Mouse (Mus musculus): ENCODE data around the gene H2-Ob. TPM values are rescaled to one million over a fixed set of nuclear protein-coding genes. Genes with fewer than 3 reads are reported as not detected.

Gene H2-Ob
- total RNA-seq, 2 experiments from 2014 or later, result 0.88 TPM

DNA sequence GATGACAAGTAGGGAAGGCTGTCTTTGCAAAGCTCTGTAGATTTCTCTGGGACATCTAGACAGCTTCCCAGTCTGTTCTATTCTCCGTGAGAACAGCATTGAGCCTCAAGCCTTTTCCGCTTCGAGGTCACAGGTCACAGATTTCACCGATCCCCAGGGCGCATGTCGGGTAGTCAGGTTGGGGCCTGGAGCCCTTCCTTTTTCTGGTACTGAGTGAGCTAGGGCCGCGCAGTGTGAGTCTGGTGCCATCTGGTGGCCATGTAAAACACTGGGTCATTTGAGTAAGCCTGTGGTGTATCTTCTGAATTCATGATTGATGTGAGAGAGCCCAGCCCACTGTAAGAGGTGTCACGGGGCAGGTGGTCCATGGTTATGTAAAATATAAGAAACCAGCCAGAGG, 3.8 kb upstream of the H2-Ob start:
- peak; percentile 83 to 88 for DNase-seq
- intact Hi-C loops (cut with DNase I), result loop anchor here (1.0 to 10.0 kb wide), 3 partner anchors 33 to 130 kb away; partner anchors contain the start of gene Tap2

DNA sequence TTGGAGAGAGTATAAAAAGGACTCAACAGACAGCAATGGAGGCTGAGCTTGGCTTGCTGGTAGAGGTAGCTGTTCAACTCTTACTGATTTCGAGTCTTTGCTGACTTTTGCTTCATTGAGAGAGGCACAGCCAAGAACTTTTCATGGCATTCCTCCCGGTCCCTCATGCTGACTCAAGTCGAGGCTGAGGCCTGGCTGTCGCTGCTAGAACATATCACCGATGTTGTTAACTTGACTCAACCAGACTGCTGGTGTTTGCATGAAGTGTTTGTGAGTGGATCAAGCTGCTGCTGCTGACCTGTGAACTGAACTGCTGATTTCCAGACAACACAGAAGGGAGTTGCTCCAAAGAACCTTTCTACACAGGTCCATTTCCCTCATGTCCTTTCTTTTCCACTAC, 2.0 kb upstream of the H2-Ob start:
- no peak for DNase-seq
- intact Hi-C loops (cut with DNase I), result loop anchor here (5.0 to 10.0 kb wide), 2 partner anchors 34 to 132 kb away; partner anchors contain the start of gene Tap2

DNA sequence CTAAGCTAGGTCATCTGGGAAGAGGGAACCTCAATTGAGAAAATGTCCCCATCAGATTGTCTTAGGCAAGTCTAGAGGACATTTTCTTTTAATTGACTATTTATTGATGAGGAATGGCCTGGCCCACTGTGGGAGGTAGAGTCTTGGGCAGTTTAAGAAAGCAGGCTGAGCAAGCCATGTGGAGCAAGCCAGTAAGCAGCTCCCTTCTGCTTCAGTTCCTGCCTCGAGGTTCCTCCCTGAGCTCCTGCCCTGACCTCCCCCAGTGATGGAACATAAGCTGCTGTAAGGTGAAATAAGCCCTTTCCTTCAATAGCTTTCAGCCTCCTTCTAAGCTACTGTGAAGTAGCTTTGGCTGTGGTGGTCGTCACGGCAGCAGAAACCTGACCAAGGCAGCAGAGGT, 962 bp upstream of the H2-Ob start:
- intact Hi-C loops (cut with DNase I), result loop anchor here (5.0 to 10.0 kb wide), 2 partner anchors 35 to 133 kb away; partner anchors contain the start of gene Tap2
- no peak for DNase-seq

DNA sequence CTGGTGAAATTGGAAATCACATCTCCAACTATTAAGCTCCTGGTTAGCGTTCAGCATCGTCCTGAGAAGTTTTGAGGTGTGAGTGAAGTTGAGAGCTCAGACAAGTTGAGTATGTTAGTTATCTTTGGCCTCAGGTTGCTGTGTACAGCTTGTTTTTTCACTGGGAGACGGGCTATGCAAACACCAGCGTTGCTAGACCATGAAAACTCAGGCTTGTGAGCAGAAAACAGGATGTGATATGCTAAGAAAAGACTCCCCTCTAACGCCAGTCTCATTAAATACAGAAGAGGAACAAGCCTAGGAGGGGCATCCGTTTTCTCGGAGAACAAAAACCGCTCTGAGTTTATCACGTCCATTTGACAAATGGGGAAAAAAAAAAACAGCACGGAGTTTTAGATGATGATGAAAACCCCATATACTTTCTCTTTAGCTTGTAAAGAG, 918 bp downstream of the H2-Ob start:
- DNase-seq, result no peak
- intact Hi-C loops (cut with DNase I), result loop anchor here (5.0 to 10.0 kb wide), 2 partner anchors 37 to 135 kb away; partner anchors contain the start of gene Tap2

DNA sequence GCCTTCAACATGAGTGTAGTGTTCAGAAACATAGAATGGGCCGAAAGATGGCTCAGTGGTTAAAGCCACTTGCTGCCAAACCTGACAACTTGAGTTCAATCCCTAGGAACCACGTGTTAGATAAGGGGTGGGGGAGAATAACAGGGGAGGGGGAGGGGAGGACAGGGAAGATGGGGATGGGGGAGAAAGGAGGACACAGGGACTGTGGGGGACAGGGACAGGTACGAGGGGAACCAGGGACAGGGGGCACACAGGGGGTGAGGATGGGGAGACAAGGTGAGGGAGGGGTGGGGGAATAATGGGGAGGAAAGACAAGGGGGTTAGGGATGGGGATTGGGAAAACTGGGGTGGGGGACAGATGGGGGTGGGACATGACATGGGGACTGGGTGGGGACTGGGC, 1.7 kb downstream of the H2-Ob start:
- no peak for DNase-seq
- intact Hi-C loops (cut with DNase I), result no loop called here

DNA sequence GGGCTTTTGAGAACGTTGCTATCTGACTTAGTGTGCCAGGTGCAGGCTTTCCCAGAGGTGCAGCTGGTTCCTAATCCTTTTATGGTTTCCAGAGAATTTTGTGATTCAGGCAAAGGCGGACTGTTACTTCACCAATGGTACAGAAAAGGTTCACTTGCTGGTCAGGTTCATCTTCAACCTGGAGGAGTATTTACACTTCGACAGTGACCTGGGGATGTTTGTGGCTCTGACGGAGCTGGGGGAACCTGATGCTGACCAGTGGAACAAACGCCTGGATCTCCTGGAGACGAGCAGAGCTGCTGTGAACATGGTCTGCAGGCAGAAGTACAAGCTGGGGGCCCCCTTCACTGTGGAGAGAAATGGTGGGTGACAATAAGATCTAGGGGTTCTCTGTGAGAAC, 2.2 kb downstream of the H2-Ob start:
- no peak for DNase-seq
- intact Hi-C loops (cut with DNase I), result no loop called here

DNA sequence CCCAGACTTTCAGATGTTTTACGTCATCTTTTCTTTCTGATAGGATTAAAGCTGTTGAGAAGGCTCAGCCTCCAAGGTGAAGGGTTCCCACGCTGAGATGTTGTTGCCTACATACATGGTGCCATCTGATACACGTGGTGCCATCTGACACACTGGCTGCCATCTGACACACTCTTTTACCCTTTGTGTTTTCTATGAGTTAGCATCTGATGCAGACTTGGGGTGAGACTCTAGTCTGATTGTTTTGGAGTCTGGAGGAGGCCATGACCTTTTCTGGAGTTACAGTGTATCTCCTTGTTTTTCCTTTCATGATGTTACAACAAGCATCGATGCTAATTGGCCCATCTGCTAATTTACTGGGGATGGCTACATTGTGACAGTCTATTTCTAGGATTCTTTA, 6.0 kb downstream of the H2-Ob start:
- DNase-seq, result no peak
- intact Hi-C loops (cut with DNase I), result no loop called here

DNA sequence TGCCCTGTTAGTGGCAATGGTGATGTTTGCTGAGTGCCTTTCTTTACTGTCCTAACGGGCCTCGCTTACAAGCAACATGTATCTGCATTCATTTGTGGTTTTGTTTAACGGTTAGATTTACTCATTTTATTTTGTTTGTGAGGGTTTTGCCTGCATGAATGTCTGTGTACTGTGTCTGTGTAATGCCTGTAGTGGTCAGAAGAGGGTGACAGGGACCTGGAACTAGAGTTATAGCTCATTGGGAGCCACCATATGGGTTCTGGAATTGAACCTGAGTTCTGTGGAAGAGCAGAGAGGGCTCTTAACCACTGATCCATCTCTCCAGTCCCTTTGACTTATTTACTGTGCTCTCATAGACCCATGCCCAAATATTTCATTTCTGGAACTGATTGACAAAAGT, 8.3 kb downstream of the H2-Ob start:
- no peak for DNase-seq
- intact Hi-C loops (cut with DNase I), result no loop called here

DNA sequence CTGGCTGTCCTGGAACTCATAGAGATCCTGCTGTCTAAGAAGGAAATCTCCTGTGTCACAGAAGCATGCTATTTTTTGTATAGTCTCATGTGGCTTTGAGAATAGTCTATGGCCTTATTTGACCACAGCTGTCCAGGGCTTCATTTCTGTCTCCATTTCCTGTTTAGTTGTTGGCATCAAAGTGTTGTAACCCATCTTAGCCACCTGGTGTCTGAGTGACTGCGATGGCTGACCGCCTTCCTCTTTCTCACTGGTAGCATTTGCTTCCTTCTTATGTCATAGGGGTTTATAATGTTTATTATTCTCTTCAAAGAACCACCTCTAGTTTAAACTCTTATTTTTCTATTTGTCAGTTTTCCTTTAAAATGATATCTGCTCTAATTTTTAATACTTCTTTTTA, 10.1 kb downstream of the H2-Ob start:
- intact Hi-C loops (cut with DNase I), result no loop called here
- DNase-seq, result no peak

DNA sequence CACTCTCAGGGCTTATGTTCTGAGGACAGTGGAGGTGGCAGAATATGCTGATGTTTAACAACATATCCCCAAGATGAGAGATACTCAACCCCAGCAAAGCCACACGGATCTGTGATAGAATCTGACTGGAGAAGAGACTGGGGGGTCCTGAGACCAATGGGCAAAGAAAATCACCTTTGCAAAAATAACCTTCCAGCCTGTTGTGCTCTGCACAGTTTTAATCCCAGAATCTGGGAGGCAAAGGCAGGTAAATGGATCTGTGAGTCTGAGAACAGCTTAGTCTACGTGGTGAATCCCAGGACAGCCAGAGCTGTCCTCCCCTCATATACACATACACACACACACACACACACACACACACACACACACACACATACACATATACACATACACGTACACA, 10.7 kb downstream of the H2-Ob start:
- intact Hi-C loops (cut with DNase I), result no loop called here
- no peak for DNase-seq

DNA sequence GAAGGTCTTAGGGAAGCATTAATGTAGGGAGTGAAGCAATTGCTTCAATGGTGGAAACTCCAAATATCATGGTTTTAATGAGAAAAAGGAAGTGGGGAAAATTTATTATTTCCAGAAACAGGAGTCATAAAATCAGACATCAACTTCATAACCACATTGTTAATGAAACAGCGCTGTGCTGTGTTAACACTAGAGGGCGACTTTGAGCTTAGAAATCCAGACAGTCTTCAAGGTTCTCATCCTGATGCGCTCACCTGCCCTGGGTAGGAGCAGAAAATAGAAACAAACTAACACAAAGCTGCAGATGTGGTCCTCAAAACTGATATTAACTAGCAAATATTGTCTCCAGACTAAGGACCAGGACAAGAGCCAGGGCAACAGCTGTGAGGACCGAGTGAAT, 11.2 kb downstream of the H2-Ob start:
- intact Hi-C loops (cut with DNase I), result loop anchor here (1.0 to 2.0 kb wide), 2 partner anchors 63 to 99 kb away; no protein-coding TSS in a partner anchor
- DNase-seq, result peak in 1 of 2 experiments; percentile 58

DNA sequence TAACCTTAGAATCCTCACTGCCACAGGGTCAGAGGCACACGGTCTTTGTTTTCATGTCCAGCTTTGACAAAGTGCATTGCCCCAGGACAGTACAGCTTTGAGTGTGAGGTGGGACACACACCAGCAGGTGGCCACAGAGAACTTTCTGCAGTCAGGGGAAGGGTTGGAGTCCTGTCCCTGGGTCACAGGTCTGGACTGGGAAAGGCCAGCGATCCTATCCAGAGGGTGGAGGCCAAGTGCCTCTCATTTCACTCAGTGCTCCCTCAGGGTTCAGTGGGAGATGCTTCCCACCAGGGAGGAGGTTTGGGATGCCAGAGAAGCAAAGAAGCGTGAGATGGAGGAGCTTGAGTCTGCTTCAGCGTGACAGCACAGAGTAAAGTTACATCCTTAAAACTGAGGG, 13.0 kb downstream of the H2-Ob start:
- intact Hi-C loops (cut with DNase I), result loop anchor here (2.0 kb wide), 1 partner anchor 97 kb away; no protein-coding TSS in a partner anchor
- no peak for DNase-seq

DNA sequence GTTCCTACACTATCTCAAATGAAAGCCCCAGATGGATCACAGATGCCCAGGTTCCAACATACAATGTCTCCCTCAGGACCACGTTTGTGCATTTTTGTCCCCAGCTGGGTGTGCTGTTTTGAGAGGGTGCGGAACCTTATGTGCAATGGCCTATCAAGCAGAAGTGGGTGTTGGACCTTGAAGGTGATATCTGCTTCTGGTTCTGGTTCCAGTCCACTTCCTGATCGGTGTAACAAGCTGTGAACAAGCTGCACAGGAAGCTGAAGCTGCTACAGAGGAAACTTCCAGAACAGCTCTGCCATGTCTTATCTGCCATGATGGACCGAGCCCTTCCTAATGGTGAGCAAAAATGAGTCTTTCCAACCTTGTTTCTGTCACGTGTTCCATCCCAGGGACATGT, 17.8 kb downstream of the H2-Ob start:
- no peak for DNase-seq
- intact Hi-C loops (cut with DNase I), result no loop called here

DNA sequence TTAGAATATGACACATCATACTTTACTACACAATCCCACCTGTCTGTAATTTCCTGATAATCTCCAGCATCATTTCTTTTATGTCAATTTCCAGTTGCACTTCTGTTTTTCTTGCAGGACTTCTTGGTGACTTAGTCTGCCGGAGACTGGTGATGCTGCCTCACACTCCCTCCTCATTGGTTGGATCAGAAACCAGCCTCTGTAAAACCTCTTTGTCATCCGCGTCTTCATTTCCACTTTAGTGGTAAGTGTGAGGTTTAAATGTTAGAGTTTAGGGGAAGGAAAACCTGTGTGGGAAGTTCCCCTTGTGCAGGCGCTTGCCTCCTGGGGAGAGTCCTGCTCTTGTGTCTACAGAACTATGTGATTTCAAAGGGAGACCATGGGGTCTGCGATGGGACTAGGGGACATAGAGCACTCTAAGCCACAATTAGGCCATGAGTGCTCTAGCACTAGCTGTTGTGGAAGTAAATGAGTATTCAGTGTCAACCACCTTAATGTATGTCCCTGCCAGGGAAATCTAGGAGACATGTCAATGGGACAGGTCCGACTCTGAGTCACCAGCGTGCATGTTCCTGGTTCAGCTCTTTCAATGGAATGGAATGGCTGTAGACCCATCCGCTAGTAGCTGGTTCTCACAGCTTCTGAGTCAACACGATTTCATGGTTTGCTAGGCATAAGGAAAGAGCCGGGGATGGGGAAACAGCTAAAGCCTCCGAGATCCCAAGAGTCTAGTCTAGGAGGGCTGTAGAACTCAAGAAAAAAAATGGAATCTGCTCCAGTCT, 19.1 kb downstream of the H2-Ob start, which contains the start of gene H2-Ab1:
Gene H2-Ab1 (plus strand): TSS at position 96 of the 782 bp plus-strand sequence.
- peak; percentile 79 to 85 for DNase-seq

DNA sequence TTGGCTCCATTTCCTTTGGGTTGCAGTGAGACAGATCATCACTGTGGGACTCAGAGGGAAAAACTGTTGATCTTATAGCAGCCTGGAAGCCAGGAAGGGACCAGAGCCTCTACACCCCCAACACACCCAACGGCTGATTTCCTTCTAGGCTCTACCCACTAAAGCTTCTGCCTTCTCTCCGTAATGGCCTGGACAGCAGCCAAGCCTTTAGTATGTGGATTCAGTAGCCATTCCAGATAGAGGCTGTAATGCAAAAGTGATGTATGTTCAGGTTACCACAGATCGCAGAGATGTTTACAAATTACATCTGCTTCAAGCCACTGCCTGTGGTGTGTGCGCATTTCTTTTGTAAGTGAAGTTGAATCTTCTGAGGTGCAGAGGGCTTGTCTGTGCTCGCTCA, 21.8 kb downstream of the H2-Ob start:
- intact Hi-C loops (cut with DNase I), result no loop called here

More for the DNA sequence above, 19.1 kb downstream of the H2-Ob start, which contains the start of gene H2-Ab1:
- intact Hi-C loops (cut with DNase I), result no loop called here

DNA sequence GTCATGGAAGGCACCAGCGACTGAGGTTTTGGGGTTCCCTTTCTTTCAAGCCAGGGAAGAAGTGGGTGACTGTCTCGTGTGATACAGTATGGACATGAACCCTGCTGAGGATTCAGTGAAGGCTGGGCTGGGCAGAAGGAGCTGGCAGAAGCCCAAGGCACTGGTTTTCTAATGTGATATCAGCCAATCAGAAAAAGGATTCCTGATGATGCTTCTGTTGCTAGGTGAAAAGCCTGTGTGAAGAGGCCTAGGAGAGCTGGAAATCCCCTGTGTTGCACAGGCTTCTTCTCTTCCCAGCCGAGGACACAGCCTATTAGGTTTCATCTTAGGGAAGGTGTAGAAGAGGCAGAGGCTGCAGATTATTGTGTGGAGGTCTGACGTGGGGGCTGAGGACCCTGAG, 22.8 kb downstream of the H2-Ob start:
- intact Hi-C loops (cut with DNase I), result no loop called here
- DNase-seq, result peak; percentile 61 to 76

More for the DNA sequence above, 21.8 kb downstream of the H2-Ob start:
- no peak for DNase-seq

DNA sequence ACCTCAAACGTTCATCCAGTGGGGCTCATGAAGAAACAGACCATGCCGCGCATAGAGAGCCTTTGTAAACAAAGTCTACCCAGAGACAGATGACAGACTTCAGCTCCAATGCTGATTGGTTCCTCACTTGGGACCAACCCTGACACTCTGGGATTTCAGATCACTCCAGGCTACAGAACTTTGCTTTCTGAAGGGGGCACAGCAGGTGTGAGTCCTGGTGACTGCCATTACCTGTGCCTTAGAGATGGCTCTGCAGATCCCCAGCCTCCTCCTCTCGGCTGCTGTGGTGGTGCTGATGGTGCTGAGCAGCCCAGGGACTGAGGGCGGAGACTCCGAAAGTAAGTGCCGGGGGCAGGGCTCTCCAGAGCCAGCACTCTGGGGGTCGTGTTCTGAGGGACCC, 24.4 kb downstream of the H2-Ob start:
- peak; percentile 60 to 80 for DNase-seq
- intact Hi-C loops (cut with DNase I), result no loop called here

DNA sequence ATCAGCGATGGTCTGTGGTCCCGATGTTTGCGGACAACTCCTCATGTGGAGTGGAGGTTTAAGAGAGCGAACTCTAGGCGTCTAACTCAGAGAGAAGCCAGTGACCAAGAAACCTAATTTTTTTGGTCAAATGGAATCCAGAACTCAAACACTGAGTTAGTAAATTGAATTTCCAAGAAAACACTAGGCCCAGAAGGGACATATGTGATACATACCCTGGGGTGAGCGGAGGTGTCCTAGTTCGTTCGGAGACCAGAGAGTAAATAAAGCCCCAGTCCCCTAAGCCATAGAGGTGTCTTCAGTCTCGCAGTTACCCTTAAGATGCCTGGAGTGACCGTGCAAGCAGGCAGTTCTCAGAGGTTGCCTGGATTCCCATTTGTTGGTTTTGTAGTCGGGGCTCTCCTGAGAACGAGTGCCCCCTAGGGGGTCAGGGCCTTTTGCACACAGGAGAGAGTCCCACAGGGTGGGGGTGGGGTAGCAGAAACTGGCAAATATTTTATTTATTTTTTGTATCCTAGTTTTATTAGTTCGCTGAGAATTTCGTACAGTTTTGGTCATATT, 25.2 kb downstream of the H2-Ob start:
- DNase-seq, result no peak
- intact Hi-C loops (cut with DNase I), result no loop called here

DNA sequence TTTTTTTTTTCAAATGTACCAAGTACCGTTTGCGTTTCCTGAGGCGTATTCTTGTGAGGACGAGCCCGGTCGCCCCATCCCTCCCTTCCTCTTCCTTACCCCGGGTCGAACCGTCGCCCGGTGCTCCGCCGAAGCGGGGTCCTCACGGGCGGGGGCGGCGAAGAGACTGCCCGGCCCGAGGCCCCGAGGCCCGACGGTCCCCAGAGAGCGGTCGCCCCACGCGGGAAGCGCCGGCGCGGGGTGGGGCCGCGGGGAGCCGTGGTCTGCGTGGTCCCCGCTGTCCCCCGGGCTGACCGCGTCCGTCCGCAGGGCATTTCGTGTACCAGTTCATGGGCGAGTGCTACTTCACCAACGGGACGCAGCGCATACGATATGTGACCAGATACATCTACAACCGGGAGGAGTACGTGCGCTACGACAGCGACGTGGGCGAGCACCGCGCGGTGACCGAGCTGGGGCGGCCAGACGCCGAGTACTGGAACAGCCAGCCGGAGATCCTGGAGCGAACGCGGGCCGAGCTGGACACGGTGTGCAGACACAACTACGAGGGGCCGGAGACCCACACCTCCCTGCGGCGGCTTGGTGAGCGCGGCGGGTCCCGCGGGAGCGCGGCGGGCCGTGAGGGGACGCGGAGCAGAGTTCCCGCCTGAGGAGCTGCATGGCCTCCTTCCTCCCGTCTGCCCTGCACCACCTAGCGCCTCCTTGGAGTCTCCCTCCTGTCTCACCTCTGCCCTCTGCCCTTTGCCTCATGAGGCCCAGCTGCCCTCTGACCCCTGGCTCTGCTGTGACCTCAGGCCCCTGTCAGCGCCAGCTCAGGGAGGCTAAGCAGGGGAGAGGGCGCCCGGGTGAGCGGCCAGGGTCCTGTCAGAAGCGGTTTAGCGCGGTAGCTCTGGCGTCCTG, 26.0 kb downstream of the H2-Ob start:
- peak in 1 of 2 experiments; percentile 21 for DNase-seq
- intact Hi-C loops (cut with DNase I), result no loop called here

DNA sequence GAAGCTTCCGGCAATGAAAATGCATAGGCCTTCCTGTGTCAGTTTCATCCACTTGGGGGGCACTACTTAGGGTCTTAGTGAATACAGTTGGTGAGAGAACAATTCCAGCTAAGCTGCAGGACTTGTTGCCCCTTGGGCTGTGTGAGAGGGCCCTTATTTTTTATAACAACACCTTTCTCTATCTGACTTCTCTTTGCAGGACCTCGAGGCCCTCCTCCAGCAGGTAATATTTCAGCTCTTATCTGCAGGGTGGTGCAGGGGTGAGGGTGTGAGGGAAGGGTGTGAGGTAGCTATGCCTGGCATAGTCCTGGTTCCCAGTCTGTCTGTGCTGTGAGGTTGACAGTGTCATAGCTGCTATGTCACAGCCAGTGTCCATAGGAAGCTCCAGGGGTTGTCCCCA, 29.6 kb downstream of the H2-Ob start:
- no peak for DNase-seq
- intact Hi-C loops (cut with DNase I), result no loop called here

DNA sequence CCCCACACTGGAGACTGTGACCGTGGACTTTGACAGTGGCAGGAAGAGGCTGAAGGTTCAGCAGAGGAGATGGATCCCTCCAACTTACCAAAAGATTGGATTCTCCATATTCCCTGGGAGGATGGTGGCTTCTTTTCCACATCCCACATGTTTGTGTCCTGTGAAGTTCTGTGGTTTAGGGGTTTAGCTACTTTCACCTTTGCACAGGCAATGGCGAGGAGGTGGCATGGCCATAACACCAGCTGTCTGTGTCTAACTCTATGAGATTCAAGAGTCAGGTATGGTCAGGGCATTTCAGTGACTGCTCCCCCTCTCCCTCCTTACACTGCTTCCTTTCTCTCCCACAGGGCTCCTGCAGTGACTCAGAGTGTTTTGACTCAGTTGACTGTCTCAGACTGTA, 30.0 kb downstream of the H2-Ob start:
- no peak for DNase-seq
- intact Hi-C loops (cut with DNase I), result no loop called here
